Mouse (Mus musculus): ENCODE results near the gene Psma4. TPM values are rescaled to one million over a fixed set of nuclear protein-coding genes. Genes with fewer than 3 reads are reported as not detected.
A peak's percentile ranks its signal among the peaks of the same experiment; 100 is the strongest.
"Not testable (repeated sequence)": the region's sequence is repeated elsewhere in the genome, so short reads cannot be mapped to it uniquely, and the experiment has no call there.

Psma4 gene
- polyA plus RNA-seq, 1 experiment from 2014 or later = 336 TPM

GRCm38 (mm10) chr9:54930741-54931140 lies 19.8 kb upstream of the Psma4 start:
- Histone ChIP-seq H3K27me3 (ENCODE audit: control insufficient read depth, insufficient read depth, low read length) (no peaks in the 10 kb centered on the region), H3K36me3 (ENCODE audit: control insufficient read depth, insufficient read depth, low read length) (no peaks in the 10 kb centered on the region), H3K4me3 (ENCODE audit: low read length) (no peak overlapping the region), H3K9me3 (ENCODE audit: control insufficient read depth, low read length) (no peaks in the 10 kb centered on the region), H3K9ac (ENCODE audit: low read depth, low read length) (no peak overlapping the region), H3K4me2 (replicated peaks; ENCODE audit: low read depth, low read length) (no peak overlapping the region), H3K27ac (ENCODE audit: low read depth, low read length) (no peak overlapping the region), H3K4me1 (ENCODE audit: control insufficient read depth, insufficient read depth, low read length) (no peaks in the 10 kb centered on the region)
- 95% methylated on average over 1 of the region's 1 CpGs for WGBS
- no peak for ATAC-seq (ENCODE audit: low FRiP score, low TSS enrichment)

GRCm38 (mm10) chr9:54931765-54932164 lies 18.8 kb upstream of the Psma4 start:
- no peaks in the 10 kb centered on the region for H3K9me3 ChIP-seq (ENCODE audit: control insufficient read depth, low read length)
- H3K36me3 ChIP-seq (ENCODE audit: control insufficient read depth, insufficient read depth, low read length) = no peaks in the 10 kb centered on the region
- no peaks in the 10 kb centered on the region for H3K27me3 ChIP-seq (ENCODE audit: control insufficient read depth, insufficient read depth, low read length)
- no peak for ATAC-seq (ENCODE audit: low FRiP score, low TSS enrichment)
- H3K27ac ChIP-seq (ENCODE audit: low read depth, low read length) = no peak overlapping the region
- WGBS = 0% methylated on average over 1 of the region's 1 CpGs
- H3K9ac ChIP-seq (ENCODE audit: low read depth, low read length) = no peak overlapping the region
- H3K4me2 ChIP-seq (replicated peaks; ENCODE audit: low read depth, low read length) = no peak overlapping the region
- no peaks in the 10 kb centered on the region for H3K4me1 ChIP-seq (ENCODE audit: control insufficient read depth, insufficient read depth, low read length)
- no peak overlapping the region for H3K4me3 ChIP-seq (ENCODE audit: low read length)

GRCm38 (mm10) chr9:54932379-54932778 lies 18.2 kb upstream of the Psma4 start:
- Histone ChIP-seq H3K4me2 (replicated peaks; ENCODE audit: low read depth, low read length) (no peak overlapping the region), H3K9ac (ENCODE audit: low read depth, low read length) (no peak overlapping the region), H3K9me3 (ENCODE audit: control insufficient read depth, low read length) (no peaks in the 10 kb centered on the region), H3K27ac (ENCODE audit: low read depth, low read length) (no peak overlapping the region), H3K27me3 (ENCODE audit: control insufficient read depth, insufficient read depth, low read length) (no peaks in the 10 kb centered on the region), H3K36me3 (ENCODE audit: control insufficient read depth, insufficient read depth, low read length) (no peaks in the 10 kb centered on the region), H3K4me3 (ENCODE audit: low read length) (no peak overlapping the region), H3K4me1 (ENCODE audit: control insufficient read depth, insufficient read depth, low read length) (no peaks in the 10 kb centered on the region)
- ATAC-seq (ENCODE audit: low FRiP score, low TSS enrichment) = no peak
- WGBS = 79% methylated on average over 2 of the region's 2 CpGs

GRCm38 (mm10) chr9:54942071-54942470 lies 8.5 kb upstream of the Psma4 start:
- H3K4me1 ChIP-seq (ENCODE audit: control insufficient read depth, insufficient read depth, low read length) = no peaks in the 10 kb centered on the region
- no peak overlapping the region for H3K4me3 ChIP-seq (ENCODE audit: low read length)
- H3K36me3 ChIP-seq (ENCODE audit: control insufficient read depth, insufficient read depth, low read length) = no peaks in the 10 kb centered on the region
- no peaks in the 10 kb centered on the region for H3K9me3 ChIP-seq (ENCODE audit: control insufficient read depth, low read length)
- no peak overlapping the region for H3K9ac ChIP-seq (ENCODE audit: low read depth, low read length)
- no peak overlapping the region for H3K27ac ChIP-seq (ENCODE audit: low read depth, low read length)
- no peaks in the 10 kb centered on the region for H3K27me3 ChIP-seq (ENCODE audit: control insufficient read depth, insufficient read depth, low read length)
- ATAC-seq (ENCODE audit: low FRiP score, low TSS enrichment) = no peak
- no peak overlapping the region for H3K4me2 ChIP-seq (replicated peaks; ENCODE audit: low read depth, low read length)
- 93% methylated on average over 4 of the region's 4 CpGs for WGBS

GRCm38 (mm10) chr9:54944467-54944866 lies 6.1 kb upstream of the Psma4 start:
- H3K9ac ChIP-seq (ENCODE audit: low read depth, low read length) = no peak overlapping the region
- no peak for ATAC-seq (ENCODE audit: low FRiP score, low TSS enrichment)
- WGBS = 75% methylated on average over 2 of the region's 2 CpGs
- H3K4me2 ChIP-seq (replicated peaks; ENCODE audit: low read depth, low read length) = no peak overlapping the region
- H3K27ac ChIP-seq (ENCODE audit: low read depth, low read length) = no peak overlapping the region
- no peaks in the 10 kb centered on the region for H3K36me3 ChIP-seq (ENCODE audit: control insufficient read depth, insufficient read depth, low read length)
- H3K4me3 ChIP-seq (ENCODE audit: low read length) = no peak overlapping the region
- H3K27me3 ChIP-seq (ENCODE audit: control insufficient read depth, insufficient read depth, low read length) = no peaks in the 10 kb centered on the region
- no peaks in the 10 kb centered on the region for H3K4me1 ChIP-seq (ENCODE audit: control insufficient read depth, insufficient read depth, low read length)
- no peaks in the 10 kb centered on the region for H3K9me3 ChIP-seq (ENCODE audit: control insufficient read depth, low read length)

GRCm38 (mm10) chr9:54946256-54946655 lies 4.3 kb upstream of the Psma4 start:
- WGBS = 71% methylated on average over 16 of the region's 16 CpGs
- Histone ChIP-seq H3K9ac (ENCODE audit: low read depth, low read length) (no peak overlapping the region), H3K9me3 (ENCODE audit: control insufficient read depth, low read length) (no peaks in the 10 kb centered on the region), H3K4me3 (ENCODE audit: low read length) (no peak overlapping the region), H3K4me2 (replicated peaks; ENCODE audit: low read depth, low read length) (no peak overlapping the region), H3K36me3 (ENCODE audit: control insufficient read depth, insufficient read depth, low read length) (no peaks in the 10 kb centered on the region), H3K27me3 (ENCODE audit: control insufficient read depth, insufficient read depth, low read length) (no peaks in the 10 kb centered on the region), H3K27ac (ENCODE audit: low read depth, low read length) (no peak overlapping the region), H3K4me1 (ENCODE audit: control insufficient read depth, insufficient read depth, low read length) (no peaks in the 10 kb centered on the region)
- no peak for ATAC-seq (ENCODE audit: low FRiP score, low TSS enrichment)

- H3K4me3 ChIP-seq (ENCODE audit: low read length) = no peak overlapping the region
- H3K9ac ChIP-seq (ENCODE audit: low read depth, low read length) = no peak overlapping the region
- no peaks in the 10 kb centered on the region for H3K9me3 ChIP-seq (ENCODE audit: control insufficient read depth, low read length)
- H3K27ac ChIP-seq (ENCODE audit: low read depth, low read length) = no peak overlapping the region
- H3K27me3 ChIP-seq (ENCODE audit: control insufficient read depth, insufficient read depth, low read length) = no peaks in the 10 kb centered on the region
- no peak overlapping the region for H3K4me2 ChIP-seq (replicated peaks; ENCODE audit: low read depth, low read length)
- H3K36me3 ChIP-seq (ENCODE audit: control insufficient read depth, insufficient read depth, low read length) = peaks cover 25% of the 10 kb centered on the region
- ATAC-seq (ENCODE audit: low FRiP score, low TSS enrichment) = no peak
- H3K4me1 ChIP-seq (ENCODE audit: control insufficient read depth, insufficient read depth, low read length) = peaks cover 5% of the 10 kb centered on the region; the same call in 1 of the 2 replicates
Measured at GRCm38 (mm10) chr9:54949465-54949864, 1.1 kb upstream of the Psma4 start.

GRCm38 (mm10) chr9:54950162-54950561 lies 428 bp upstream of the Psma4 start:
- Histone ChIP-seq H3K9ac (ENCODE audit: low read depth, low read length) (peak overlapping the region; percentile 81), H3K27ac (ENCODE audit: low read depth, low read length) (peak overlapping the region; percentile 66; the same call in 1 of the 2 replicates), H3K36me3 (ENCODE audit: control insufficient read depth, insufficient read depth, low read length) (peaks cover 30% of the 10 kb centered on the region), H3K4me2 (replicated peaks; ENCODE audit: low read depth, low read length) (peak overlapping the region; percentile 55), H3K4me3 (ENCODE audit: low read length) (peak overlapping the region; percentile 92)
- 58% methylated on average over 8 of the region's 8 CpGs for WGBS
- not testable (repeated sequence) for H3K9me3 ChIP-seq (ENCODE audit: control insufficient read depth, low read length); H3K4me1 ChIP-seq (ENCODE audit: control insufficient read depth, insufficient read depth, low read length); ATAC-seq (ENCODE audit: low FRiP score, low TSS enrichment); H3K27me3 ChIP-seq (ENCODE audit: control insufficient read depth, insufficient read depth, low read length)

- WGBS = 90% methylated on average over 4 of the region's 4 CpGs
- no peak overlapping the region for H3K4me2 ChIP-seq (replicated peaks; ENCODE audit: low read depth, low read length)
- no peak overlapping the region for H3K4me3 ChIP-seq (ENCODE audit: low read length)
- H3K36me3 ChIP-seq (ENCODE audit: control insufficient read depth, insufficient read depth, low read length) = peaks cover 36% of the 10 kb centered on the region
- peaks cover 5% of the 10 kb centered on the region; the same call in 1 of the 2 replicates for H3K9me3 ChIP-seq (ENCODE audit: control insufficient read depth, low read length)
- H3K27me3 ChIP-seq (ENCODE audit: control insufficient read depth, insufficient read depth, low read length) = no peaks in the 10 kb centered on the region
- H3K4me1 ChIP-seq (ENCODE audit: control insufficient read depth, insufficient read depth, low read length) = no peaks in the 10 kb centered on the region
- H3K27ac ChIP-seq (ENCODE audit: low read depth, low read length) = no peak overlapping the region
- no peak overlapping the region for H3K9ac ChIP-seq (ENCODE audit: low read depth, low read length)
- ATAC-seq (ENCODE audit: low FRiP score, low TSS enrichment) = no peak
Measured at GRCm38 (mm10) chr9:54961059-54961458, 10.5 kb downstream of the Psma4 start.

- H3K4me3 ChIP-seq (ENCODE audit: low read length) = no peak overlapping the region
- peaks cover 5% of the 10 kb centered on the region; the same call in 1 of the 2 replicates for H3K9me3 ChIP-seq (ENCODE audit: control insufficient read depth, low read length)
Measured at GRCm38 (mm10) chr9:54963669-54964068, 13.1 kb downstream of the Psma4 start.

More at GRCm38 (mm10) chr9:54963669-54964068, 13.1 kb downstream of the Psma4 start:
- no peaks in the 10 kb centered on the region for H3K27me3 ChIP-seq (ENCODE audit: control insufficient read depth, insufficient read depth, low read length)
- peaks cover 12% of the 10 kb centered on the region for H3K36me3 ChIP-seq (ENCODE audit: control insufficient read depth, insufficient read depth, low read length)
- H3K4me1 ChIP-seq (ENCODE audit: control insufficient read depth, insufficient read depth, low read length) = no peaks in the 10 kb centered on the region
- no peak overlapping the region for H3K27ac ChIP-seq (ENCODE audit: low read depth, low read length)
- H3K4me2 ChIP-seq (replicated peaks; ENCODE audit: low read depth, low read length) = no peak overlapping the region
- ATAC-seq (ENCODE audit: low FRiP score, low TSS enrichment) = no peak
- H3K9ac ChIP-seq (ENCODE audit: low read depth, low read length) = no peak overlapping the region

Measured in kidney, embryonic 14.5 days (tissue).